Mouse (Mus musculus): ENCODE results near the gene Tnnt2. TPM values are rescaled to one million over a fixed set of nuclear protein-coding genes. Genes with fewer than 3 reads are reported as not detected.

Tnnt2 gene
- total RNA-seq (2023), result not detected

DNA sequence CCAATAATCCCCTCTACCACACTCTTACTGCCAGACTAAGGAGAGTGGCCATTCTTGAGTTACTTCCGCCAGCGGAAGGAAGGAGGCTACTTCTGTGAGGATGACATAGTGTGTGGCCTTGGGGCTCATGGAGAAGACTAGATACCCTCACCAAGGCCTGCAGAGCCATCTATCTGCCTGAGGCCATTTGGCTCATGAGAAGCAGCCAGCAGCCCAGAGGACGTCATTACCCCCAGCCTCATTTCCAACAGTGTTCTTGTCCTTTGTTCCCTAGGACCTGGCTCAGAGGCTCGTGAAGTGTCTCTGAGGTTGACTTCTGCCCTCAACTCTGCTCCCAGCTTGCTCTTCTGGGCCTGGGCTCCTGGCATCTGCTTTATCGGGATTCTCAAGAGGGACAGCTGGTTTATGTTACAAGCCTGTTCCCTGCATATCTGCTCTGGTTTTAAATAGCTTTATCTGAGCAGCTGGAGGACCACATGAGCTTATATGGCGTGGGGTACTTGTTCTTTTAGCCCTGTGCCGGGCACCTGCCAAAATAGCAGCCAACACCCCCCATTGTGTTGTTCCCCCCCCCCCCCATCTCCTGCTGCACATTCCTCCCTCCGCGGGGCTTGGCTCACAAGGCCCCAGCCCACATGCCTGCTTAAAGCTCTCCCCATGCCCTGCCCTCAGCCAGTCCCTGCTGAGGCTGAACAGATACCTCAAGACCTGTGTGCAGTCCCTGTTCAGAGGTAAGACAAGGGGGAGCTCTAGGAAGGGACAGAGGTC lies at the start of gene Tnnt2:
Gene Tnnt2, plus strand, starts transcription at position 639 of the 768 bp plus-strand sequence.

DNA sequence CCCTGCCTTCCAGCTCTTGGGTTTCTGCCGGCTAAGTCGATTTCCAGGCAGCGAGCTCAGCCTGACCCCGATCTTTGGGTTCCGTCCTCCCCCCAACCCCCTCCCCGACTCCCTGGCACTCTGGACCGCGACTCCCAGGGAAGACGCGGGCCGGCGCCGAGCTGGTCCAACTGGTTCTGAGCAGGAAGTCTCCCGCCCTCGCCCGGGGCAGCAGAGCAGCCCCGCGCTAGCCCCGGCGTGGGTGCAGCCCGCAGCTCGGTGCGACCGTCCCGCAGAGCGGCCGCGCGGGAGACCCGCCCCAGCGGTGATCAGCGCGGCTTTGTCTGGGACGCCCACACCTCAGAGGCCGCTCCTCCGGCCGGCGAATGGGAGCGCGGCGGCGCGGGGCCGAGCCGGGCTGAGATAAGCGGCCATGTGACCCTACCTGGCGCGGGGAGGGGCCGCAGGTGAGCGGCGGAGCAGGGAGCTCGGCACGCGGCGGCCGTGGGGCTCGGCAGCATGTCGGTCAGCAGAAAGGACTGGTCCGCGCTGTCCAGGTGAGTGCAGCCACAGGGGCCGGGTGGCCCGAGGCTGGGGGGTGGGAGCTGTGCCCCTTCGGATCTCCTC lies 17.6 kb upstream of the Tnnt2 start, which contains the start of gene Lad1:
Gene Lad1, plus strand, starts transcription at position 118 of the 606 bp plus-strand sequence.

Other genes starting within 250 kb of the Tnnt2 start
- gene Nav1, start 229.1 kb upstream of the Tnnt2 start, total RNA-seq (2023), result 2.6 TPM
- 79.9 TPM for gene Csrp1, start 116.3 kb upstream of the Tnnt2 start, total RNA-seq (2023)
- not detected for gene Phlda3, start 70.2 kb upstream of the Tnnt2 start, total RNA-seq (2023)
- 1.3 TPM for gene Tnni1, start 56.9 kb upstream of the Tnnt2 start, total RNA-seq (2023)
- gene Lad1, start 17.8 kb upstream of the Tnnt2 start, total RNA-seq (2023), result 0.73 TPM
- gene Pkp1, start 82.9 kb downstream of the Tnnt2 start, total RNA-seq (2023), result not detected
- gene Igfn1, start 170.0 kb downstream of the Tnnt2 start, total RNA-seq (2023), result not detected
- 20.8 TPM for gene Tmem9, start 171.8 kb downstream of the Tnnt2 start, total RNA-seq (2023)
- not detected for gene Ascl5, start 214.4 kb downstream of the Tnnt2 start, total RNA-seq (2023)
- gene Cacna1s, start 216.4 kb downstream of the Tnnt2 start, total RNA-seq (2023), result 1.8 TPM

All from CD4-positive naive resting alpha-beta T cell, adult 76 days (primary cell).